In the genomic region with DNA sequence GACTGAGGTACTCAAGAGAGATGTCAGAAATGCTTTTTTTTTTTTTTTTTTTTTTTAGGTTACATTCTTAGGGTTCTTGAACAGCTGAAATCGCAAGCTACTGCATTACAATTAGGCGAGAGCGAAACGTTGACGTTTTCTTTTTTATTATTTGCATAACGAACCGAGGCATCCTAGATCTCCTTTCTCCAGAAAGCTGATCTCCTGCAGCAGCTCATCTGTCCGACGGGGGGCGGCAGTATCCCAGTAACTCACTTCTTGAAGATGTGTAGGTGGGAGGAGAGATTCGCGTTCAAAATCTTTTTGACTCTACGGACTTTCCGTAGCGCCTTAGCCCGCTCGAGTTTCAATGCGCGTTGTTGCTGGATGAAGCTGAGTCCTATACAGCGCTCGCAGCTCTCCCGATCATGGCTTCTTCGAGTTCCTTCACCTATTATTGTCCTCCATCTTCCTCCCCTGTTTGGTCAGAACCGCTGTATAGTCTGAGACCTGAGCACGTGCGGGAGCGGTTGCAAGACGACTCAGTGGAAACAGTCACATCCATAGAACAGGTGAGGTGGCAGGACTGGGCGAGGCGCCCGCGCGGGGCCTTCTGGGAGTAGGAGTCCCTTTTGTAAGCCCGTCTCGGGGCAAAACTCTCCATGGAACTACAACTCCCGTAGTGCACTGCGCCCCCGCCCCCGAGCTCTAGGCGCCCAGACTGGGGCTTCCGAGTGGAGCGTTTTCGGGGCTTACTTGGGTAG, we compare ENCODE assay signal across 8 mouse cellular contexts. TPM values are rescaled to one million over a fixed set of nuclear protein-coding genes. Genes with fewer than 3 reads are reported as not detected.
DNase-seq lines count a peak whose midpoint lies in the region; ATAC-seq and TF ChIP-seq lines count a peak whose summit lies in the region.

No protein-coding gene starts in this region.

- peak overlapping the region; percentile 60 for H3K4me2 ChIP-seq in embryonic facial prominence, embryonic 15.5 days (replicated peaks)
- peak overlapping the region; percentile 60 for H3K4me2 ChIP-seq in kidney, embryonic 14.5 days (replicated peaks; ENCODE audit: low read depth, low read length)
- peak overlapping the region; percentile 53 for H3K4me2 ChIP-seq in limb, embryonic 15.5 days

- no peaks in the 10 kb centered on the region for H3K36me3 ChIP-seq in embryonic facial prominence, embryonic 15.5 days
- H3K36me3 ChIP-seq in kidney, embryonic 14.5 days (ENCODE audit: control insufficient read depth, insufficient read depth, low read length), result no peaks in the 10 kb centered on the region
- no peaks in the 10 kb centered on the region for H3K36me3 ChIP-seq in limb, embryonic 15.5 days

- H3K4me3 ChIP-seq in bone marrow, adult 2 months (replicated peaks; ENCODE audit: control insufficient read depth, low read depth, low read length), result peak overlapping the region; percentile 79
- peak overlapping the region; percentile 79 for H3K4me3 ChIP-seq in embryonic facial prominence, embryonic 15.5 days (replicated peaks)
- H3K4me3 ChIP-seq in kidney, embryonic 14.5 days (ENCODE audit: low read length), result peak overlapping the region; percentile 62
- peak overlapping the region; percentile 64 for H3K4me3 ChIP-seq in limb, embryonic 15.5 days

- H3K9me3 ChIP-seq in embryonic facial prominence, embryonic 15.5 days (replicated peaks), result no peaks in the 10 kb centered on the region
- no peaks in the 10 kb centered on the region for H3K9me3 ChIP-seq in kidney, embryonic 14.5 days (ENCODE audit: control insufficient read depth, low read length)
- no peaks in the 10 kb centered on the region for H3K9me3 ChIP-seq in limb, embryonic 15.5 days

- no peaks in the 10 kb centered on the region for H3K27me3 ChIP-seq in embryonic facial prominence, embryonic 15.5 days
- no peaks in the 10 kb centered on the region for H3K27me3 ChIP-seq in kidney, embryonic 14.5 days (ENCODE audit: control insufficient read depth, insufficient read depth, low read length)
- H3K27me3 ChIP-seq in limb, embryonic 15.5 days, result no peaks in the 10 kb centered on the region

- TF ChIP-seq CTCF in bone marrow, adult 2 months (IDR thresholded peaks at IDR 0.05; ENCODE audit: control insufficient read depth, insufficient read depth, low read length), result peak; percentile 75

- DNase-seq in 416B (ENCODE audit: low read depth), result peak; percentile 99
- DNase-seq in heart, adult 9 months (ENCODE audit: low spot score in 2 of 2), result peak; percentile 95 to 98
- DNase-seq in monocyte, adult 2 months (ENCODE audit: low read depth in 1 of 2, low spot score in 2 of 2), result peak; percentile 73 to 80
- DNase-seq in spleen, postnatal 36 days (ENCODE audit: low spot score in 2 of 2), result peak; percentile 97

- H3K4me1 ChIP-seq in bone marrow, adult 2 months (ENCODE audit: control insufficient read depth, insufficient read depth, low read length), result no peaks in the 10 kb centered on the region; the same call in 1 of the 2 replicates
- H3K4me1 ChIP-seq in embryonic facial prominence, embryonic 15.5 days, result 0 out of 2 replicates have a peak, but pooled peaks cover 5% of the 10 kb centered on the region
- no peaks in the 10 kb centered on the region for H3K4me1 ChIP-seq in kidney, embryonic 14.5 days (ENCODE audit: control insufficient read depth, insufficient read depth, low read length)
- H3K4me1 ChIP-seq in limb, embryonic 15.5 days, result peaks cover 8% of the 10 kb centered on the region; the same call in 1 of the 2 replicates

- ATAC-seq in embryonic facial prominence, embryonic 15.5 days (ENCODE audit: insufficient number of reproducible peaks, low FRiP score, low TSS enrichment, low read depth), result peak; percentile 98
- ATAC-seq in kidney, embryonic 14.5 days (ENCODE audit: low FRiP score, low TSS enrichment), result peak; percentile 98
- ATAC-seq in limb, embryonic 15.5 days (ENCODE audit: insufficient number of reproducible peaks, low FRiP score, low TSS enrichment, low read depth), result peak; percentile 95

- H3K9ac ChIP-seq in embryonic facial prominence, embryonic 15.5 days, result peak overlapping the region; percentile 64
- peak overlapping the region; percentile 66 for H3K9ac ChIP-seq in kidney, embryonic 14.5 days (ENCODE audit: low read depth, low read length)
- peak overlapping the region; percentile 69 for H3K9ac ChIP-seq in limb, embryonic 15.5 days

- peak; percentile 27; the same call in 1 of the 2 replicates for TF ChIP-seq POLR2A in bone marrow, adult 2 months (IDR thresholded peaks at IDR 0.05; ENCODE audit: borderline replicate concordance, control insufficient read depth, low read depth, low read length)

- WGBS in bone marrow, adult 2 months, result under 1% methylated on average over 43 of the region's 43 CpGs
- WGBS in embryonic facial prominence, embryonic 15.5 days, result under 1% methylated on average over 43 of the region's 43 CpGs
- WGBS in kidney, embryonic 14.5 days, result under 1% methylated on average over 43 of the region's 43 CpGs
- WGBS in limb, embryonic 15.5 days, result under 1% methylated on average over 43 of the region's 43 CpGs

- H3K27ac ChIP-seq in bone marrow, adult 2 months (ENCODE audit: control insufficient read depth, insufficient read depth, low read depth, low read length, poor library complexity), result peak overlapping the region; percentile 16
- peak overlapping the region; percentile 88 for H3K27ac ChIP-seq in embryonic facial prominence, embryonic 15.5 days (replicated peaks)
- peak overlapping the region; percentile 3; the same call in 1 of the 2 replicates for H3K27ac ChIP-seq in kidney, embryonic 14.5 days (ENCODE audit: low read depth, low read length)
- peak overlapping the region; percentile 89 for H3K27ac ChIP-seq in limb, embryonic 15.5 days

RNA-seq across cellular contexts. Expression of gene Rab15, which starts 14.6 kb away (rescaled TPM):
- 2.4 TPM in 1 of 2 replicates, not detected in the other for polyA plus RNA-seq in bone marrow, adult 2 months (2011; ENCODE audit: insufficient read depth, insufficient read length, low replicate concordance, missing spikeins)
- polyA plus RNA-seq in embryonic facial prominence, embryonic 15.5 days (2015; fragmentation: Nextera tagmentation; extraction: Ambion mirVana), result 39.0 and 42.3 TPM in 2 replicates
- polyA plus RNA-seq in kidney, embryonic 14.5 days (2014; fragmentation: Nextera tagmentation; extraction: Ambion mirVana), result 3.9 and 7.7 TPM in 2 replicates
- polyA plus RNA-seq in limb, embryonic 15.5 days (2015; fragmentation: Nextera tagmentation; extraction: Ambion mirVana), result 28.3 and 28.6 TPM in 2 replicates

RNA-seq across cellular contexts. Expression of gene Gpx2, which starts 41.9 kb away (rescaled TPM):
- 1.6 TPM in 1 of 2 replicates, not detected in the other for polyA plus RNA-seq in bone marrow, adult 2 months (2011; ENCODE audit: insufficient read depth, insufficient read length, low replicate concordance, missing spikeins)
- polyA plus RNA-seq in embryonic facial prominence, embryonic 15.5 days (2015; fragmentation: Nextera tagmentation; extraction: Ambion mirVana), result 5.1 and 5.7 TPM in 2 replicates
- polyA plus RNA-seq in kidney, embryonic 14.5 days (2014; fragmentation: Nextera tagmentation; extraction: Ambion mirVana), result not detected in 2 replicates
- polyA plus RNA-seq in limb, embryonic 15.5 days (2015; fragmentation: Nextera tagmentation; extraction: Ambion mirVana), result 0.20 and 0.41 TPM in 2 replicates

Comparison
In these comparisons a context has a peak if more than half of its experiments do, and no peak if none do; other contexts are left out.
1. Peak in every context shown above with its lines: DNase-seq, ATAC-seq, H3K4me3 ChIP-seq and H3K27ac ChIP-seq.
2. H3K27ac ChIP-seq: peak in every context shown above with its lines; median percentile 89 in limb, embryonic 15.5 days; 88 in embryonic facial prominence, embryonic 15.5 days; 16 in bone marrow, adult 2 months; 3 in kidney, embryonic 14.5 days.